Mouse (Mus musculus) embryonic fibroblast, embryonic 13.5 days (primary cell): ENCODE measurements at regions not wholly inside any gene's neighbourhood (a gene's known extent, or its start where the extent isn't known, plus 50 kb on each side); places are given as distances from the start of the nearest gene placed in this dataset.
A peak's percentile ranks its signal among the peaks of the same experiment; 100 is the strongest.

Experiments used
- H3K27ac ChIP-seq: 2 replicates; pipeline ENCODE4 v1.5.1; 2012; ENCODE audit warnings: low read length, control low read depth, inconsistent platforms; ENCODE audit not compliant: insufficient read depth
- H3K4me1 ChIP-seq: 2 replicates; pipeline ENCODE4 v1.6.1; 2011; ENCODE audit warnings: low read length; ENCODE audit not compliant: control insufficient read depth, insufficient read depth
- H3K4me3 ChIP-seq: 2 replicates; pipeline ENCODE4 v1.5.1; 2011; ENCODE audit warnings: mild to moderate bottlenecking, control low read depth, low read length; ENCODE audit not compliant: insufficient read depth
- CTCF ChIP-seq: IDR thresholded peaks from 2 replicates; pipeline ENCODE4 v1.5.1; 2011; ENCODE audit warnings: mild to moderate bottlenecking, control low read depth, low read length, moderate library complexity, borderline replicate concordance; ENCODE audit not compliant: insufficient read depth
- POLR2A ChIP-seq: IDR thresholded peaks from 2 replicates; pipeline ENCODE4 v1.6.1; 2011; ENCODE audit warnings: low read depth, mild to moderate bottlenecking, control low read depth, low read length, moderate library complexity

DNA sequence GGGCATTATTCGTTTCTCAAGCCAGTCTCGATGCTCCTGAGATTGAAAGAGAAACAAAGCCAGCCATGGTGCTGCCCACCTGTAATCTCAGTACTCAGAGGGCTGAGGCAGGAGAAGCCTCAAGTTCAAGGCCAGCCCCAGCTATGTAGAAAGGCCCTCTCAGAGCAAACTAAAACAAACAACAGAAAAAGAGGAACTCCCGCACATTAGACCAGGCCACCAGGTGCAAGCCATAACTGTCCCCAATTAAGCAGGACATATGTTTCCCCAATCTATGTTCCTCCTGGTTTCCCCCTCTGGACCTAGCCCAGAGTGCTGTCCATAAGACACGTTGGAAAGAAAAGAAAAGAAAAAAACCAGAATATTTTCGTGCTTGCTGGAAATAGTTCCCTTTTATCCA is 142.5 kb downstream of the Cdc5l start:
- no peak overlapping the region for H3K4me3 ChIP-seq
- H3K27ac ChIP-seq, result no peak overlapping the region
- H3K4me1 ChIP-seq, result no peaks in the 10 kb centered on the region
- TF ChIP-seq CTCF (no peak), POLR2A (no peak)

DNA sequence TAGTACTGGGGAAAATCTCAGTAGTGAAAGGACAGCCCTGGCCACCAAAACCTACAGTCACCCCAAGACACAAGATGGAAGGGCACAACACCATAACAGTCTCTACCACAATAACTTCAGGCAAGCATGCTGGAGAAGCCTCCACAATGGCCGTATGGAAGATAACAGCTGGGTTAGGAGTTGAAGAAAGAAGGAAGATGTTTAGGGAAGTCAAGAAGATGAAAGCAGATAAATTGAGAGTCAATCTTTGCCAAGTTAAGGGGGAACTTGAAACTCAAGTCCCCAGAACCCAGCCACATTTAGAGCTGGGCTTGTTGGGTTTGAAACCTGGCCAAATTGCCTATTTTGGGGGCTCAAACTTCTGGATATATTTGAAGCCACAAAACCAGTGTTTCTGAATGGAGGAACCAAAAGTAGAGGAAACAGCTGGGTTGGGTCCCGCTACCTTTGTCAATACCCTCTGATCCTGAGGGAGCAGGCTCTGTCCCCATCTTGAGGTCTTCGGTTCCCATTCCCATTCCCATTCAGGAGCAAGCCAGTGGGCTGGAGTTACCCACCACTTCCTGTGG is 147.8 kb downstream of the Cdc5l start:
- H3K27ac ChIP-seq, result no peak overlapping the region
- no peak for TF ChIP-seq POLR2A
- TF ChIP-seq CTCF, result no peak
- H3K4me1 ChIP-seq, result no peaks in the 10 kb centered on the region
- H3K4me3 ChIP-seq, result no peak overlapping the region

DNA sequence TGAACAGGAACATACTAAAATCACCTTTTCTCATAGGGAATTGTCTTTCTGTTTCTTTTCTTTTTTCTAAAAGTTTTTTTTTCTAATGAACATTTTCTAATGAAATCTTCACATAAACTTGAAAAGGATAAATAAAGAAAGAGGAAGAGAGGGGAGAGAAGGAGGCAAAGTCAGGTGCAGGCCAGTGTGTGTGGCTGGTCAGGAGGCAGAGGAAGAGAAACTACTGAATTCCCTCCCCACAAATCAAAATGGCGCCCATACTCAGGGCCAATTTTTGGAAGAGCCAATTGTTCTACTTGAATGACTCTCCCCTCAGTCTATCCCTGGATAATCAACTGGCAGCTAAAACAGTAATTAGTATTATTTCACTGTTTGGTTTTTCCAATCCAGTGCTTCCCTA is 152.0 kb downstream of the Cdc5l start:
- TF ChIP-seq POLR2A (no peak), CTCF (no peak)
- no peak overlapping the region for H3K4me3 ChIP-seq
- H3K4me1 ChIP-seq, result 0 out of 2 replicates have a peak, but pooled peaks cover 3% of the 10 kb centered on the region

DNA sequence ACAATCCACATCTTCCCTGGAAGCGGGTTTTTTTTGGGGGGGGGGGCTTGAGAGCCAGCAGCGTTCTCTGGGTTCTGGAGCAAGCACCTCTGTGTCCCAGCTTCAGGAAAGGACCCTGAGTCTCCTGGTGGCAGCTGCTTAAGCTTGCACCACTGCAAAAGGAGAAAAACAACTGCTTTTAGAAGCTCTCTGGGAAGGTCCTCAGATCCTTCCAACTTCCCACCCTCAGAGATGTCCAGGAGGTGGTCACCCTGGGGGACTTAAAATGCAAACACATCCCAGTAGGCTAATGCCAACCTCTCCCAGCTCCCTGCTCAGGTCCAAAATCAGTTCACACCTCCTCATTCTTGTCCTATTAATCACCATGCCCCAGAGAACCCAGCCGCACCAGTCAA is 153.7 kb downstream of the Cdc5l start:
- Histone ChIP-seq H3K4me3 (no peak overlapping the region), H3K4me1 (0 out of 2 replicates have a peak, but pooled peaks cover 3% of the 10 kb centered on the region), H3K27ac (no peak overlapping the region; the same call in 1 of the 2 replicates)
- TF ChIP-seq POLR2A (no peak), CTCF (no peak)

More for the DNA sequence above, 152.0 kb downstream of the Cdc5l start:
- H3K27ac ChIP-seq, result no peak overlapping the region

DNA sequence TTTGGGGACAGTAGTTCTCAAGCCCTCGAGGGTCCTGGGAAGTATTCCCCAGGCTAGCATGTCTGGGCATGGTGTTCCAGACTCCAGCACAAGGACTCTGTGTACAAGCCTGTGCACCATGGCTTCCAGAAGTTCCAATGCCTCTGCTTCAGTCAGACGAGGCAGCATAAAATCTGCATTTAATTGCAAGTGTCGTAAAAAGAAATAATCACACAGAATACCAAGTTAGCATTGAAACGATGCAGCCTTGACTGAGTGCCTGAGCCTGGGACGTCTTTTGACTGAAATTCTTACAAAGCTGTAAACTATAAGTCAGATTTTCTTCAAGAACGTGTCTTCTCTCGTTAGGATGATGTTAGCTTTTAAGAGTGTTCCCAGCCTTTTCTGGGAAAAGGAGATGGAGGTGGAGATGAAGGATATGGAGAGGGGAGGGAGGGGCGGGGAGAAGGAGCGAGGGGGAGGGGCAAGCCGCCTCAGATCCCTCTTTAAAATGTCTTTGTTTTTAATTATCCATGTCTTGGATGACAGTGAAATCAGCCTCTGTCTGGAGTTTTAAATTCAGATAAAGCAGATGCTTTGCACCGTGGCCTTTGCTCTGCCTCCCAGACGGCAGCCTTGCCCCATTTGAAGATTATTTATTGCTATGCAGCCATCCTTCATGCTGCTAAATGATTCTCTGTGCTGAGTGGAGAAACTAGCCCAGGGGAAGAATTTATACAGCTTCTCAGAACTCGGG is 154.3 kb downstream of the Cdc5l start:
- Histone ChIP-seq H3K4me3 (no peak overlapping the region), H3K4me1 (0 out of 2 replicates have a peak, but pooled peaks cover 3% of the 10 kb centered on the region), H3K27ac (no peak overlapping the region; the same call in 1 of the 2 replicates)
- no peak for TF ChIP-seq CTCF
- no peak for TF ChIP-seq POLR2A

DNA sequence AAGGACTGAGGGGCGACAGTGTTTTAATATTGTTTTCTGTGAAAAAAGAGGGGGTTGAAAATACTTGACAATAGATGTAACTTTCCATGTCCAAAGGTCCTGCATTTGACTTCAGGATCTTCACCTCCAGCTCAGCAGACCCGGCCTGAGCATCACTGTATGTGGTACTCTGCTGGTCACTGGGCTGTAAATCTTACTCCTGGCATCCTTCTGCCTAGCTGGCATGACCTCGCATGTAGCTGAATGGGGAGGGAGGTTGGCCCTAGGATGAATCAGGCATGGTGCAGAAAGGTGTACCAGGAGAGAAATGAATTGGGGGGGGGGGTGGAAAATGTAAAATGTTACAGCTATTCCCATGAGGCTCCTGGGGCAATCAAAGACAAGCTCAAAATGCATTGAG is 156.0 kb downstream of the Cdc5l start:
- H3K4me3 ChIP-seq, result no peak overlapping the region
- H3K4me1 ChIP-seq, result 0 out of 2 replicates have a peak, but pooled peaks cover 3% of the 10 kb centered on the region
- no peak for TF ChIP-seq CTCF
- TF ChIP-seq POLR2A, result no peak
- no peak overlapping the region for H3K27ac ChIP-seq

DNA sequence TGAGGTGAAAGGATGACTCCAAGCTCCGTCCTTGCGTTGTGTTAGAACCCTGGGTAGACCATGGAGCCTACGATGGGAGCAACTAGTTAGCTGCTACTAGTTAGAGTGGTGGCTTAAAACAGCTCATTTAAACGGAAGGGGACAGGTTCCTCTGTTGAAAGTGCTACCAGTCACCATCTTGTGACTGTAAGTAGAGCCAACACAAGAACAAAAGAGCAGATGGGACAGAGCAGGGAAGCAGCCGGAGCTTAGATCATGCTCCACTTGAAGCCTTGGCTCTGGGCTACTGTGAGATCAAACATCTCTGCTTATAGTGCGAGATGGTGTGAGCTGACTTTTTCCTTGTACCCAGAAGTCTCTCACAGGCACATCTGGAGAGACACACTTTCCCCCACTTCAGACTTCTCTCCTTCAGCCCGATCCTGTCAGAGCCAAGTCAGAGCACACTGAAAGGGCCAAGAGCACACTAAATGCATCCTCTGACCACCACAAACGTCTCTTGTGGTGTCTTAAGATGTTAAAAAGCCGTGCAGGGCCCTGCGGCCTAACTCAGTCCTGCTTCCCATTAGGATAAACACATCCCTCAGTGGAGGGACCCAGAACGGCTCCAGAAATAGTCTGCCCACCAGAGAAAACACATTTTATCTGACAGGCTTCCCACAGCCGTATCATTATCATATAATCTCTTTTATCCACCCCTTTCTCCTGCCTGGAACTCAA is 156.7 kb downstream of the Cdc5l start:
- 0 out of 2 replicates have a peak, but pooled peaks cover 3% of the 10 kb centered on the region for H3K4me1 ChIP-seq
- TF ChIP-seq CTCF (no peak), POLR2A (no peak)
- no peak overlapping the region for H3K27ac ChIP-seq
- H3K4me3 ChIP-seq, result no peak overlapping the region

DNA sequence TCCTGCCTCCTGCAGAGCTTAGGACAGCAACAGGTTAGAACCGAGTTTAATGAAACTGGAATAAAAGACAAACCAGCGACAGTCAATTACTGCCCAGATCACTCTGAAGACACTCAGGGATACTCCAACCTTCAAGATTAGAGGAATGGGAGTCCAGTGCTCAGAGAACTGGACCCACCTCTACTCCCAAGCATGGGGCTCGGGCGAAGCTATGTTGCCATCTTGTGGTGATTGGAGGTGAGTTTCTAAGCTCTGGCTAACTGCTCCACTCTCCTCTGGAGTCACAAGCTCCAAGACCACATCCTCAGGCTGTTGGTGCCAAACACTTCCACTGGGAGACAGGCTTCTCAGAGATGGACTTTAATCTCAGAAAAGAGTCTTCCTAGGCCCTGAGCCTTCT is 158.6 kb downstream of the Cdc5l start:
- TF ChIP-seq POLR2A (no peak), CTCF (0 out of 2 replicates have a peak, but pooled peaks have one; percentile 30)
- 0 out of 2 replicates have a peak, but pooled peaks cover 1% of the 10 kb centered on the region for H3K4me1 ChIP-seq
- H3K27ac ChIP-seq, result no peak overlapping the region
- H3K4me3 ChIP-seq, result no peak overlapping the region

DNA sequence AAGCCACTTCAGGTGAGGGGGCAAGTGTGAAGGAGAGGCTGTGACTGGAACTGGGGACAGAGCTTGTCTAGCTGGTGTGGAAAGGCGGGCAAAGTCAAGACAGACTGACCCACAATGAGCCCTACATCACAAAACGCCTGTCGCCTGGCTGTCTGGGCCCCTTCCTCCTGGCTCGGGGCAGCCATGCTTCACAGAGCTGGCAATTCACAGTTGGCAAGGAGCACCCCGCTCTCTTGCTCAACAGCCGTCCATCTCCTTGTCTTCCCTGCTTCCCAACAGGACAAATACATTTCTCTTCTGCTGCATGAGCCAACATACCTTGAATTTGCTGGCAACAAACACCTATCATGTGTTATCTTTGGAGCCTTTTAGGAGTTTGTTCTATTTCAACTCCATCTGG is 166.8 kb downstream of the Cdc5l start:
- TF ChIP-seq CTCF (no peak), POLR2A (no peak)

More for the DNA sequence above, 166.8 kb downstream of the Cdc5l start:
- Histone ChIP-seq H3K4me1 (peaks cover 7% of the 10 kb centered on the region; the same call in 1 of the 2 replicates), H3K27ac (no peak overlapping the region), H3K4me3 (no peak overlapping the region)
